Mouse (Mus musculus): Measurements from ENCODE around the gene Srrm2. TPM values are rescaled to one million over a fixed set of nuclear protein-coding genes. Genes with fewer than 3 reads are reported as not detected.

The Srrm2 gene
- total and polyA plus RNA-seq, 3 experiments: 26.7 to 383 (median 90.4) TPM

- TF ChIP-seq SIN3A (IDR thresholded peaks at IDR 0.05; ENCODE audit: low read length) (peak; percentile 50; the same call in 1 of the 2 replicates), PAX5 (IDR thresholded peaks at IDR 0.05; ENCODE audit: low read length) (no peak), MAFK (IDR thresholded peaks at IDR 0.05; ENCODE audit: insufficient replicate concordance, low read length) (peak; percentile 82), JUN (IDR thresholded peaks at IDR 0.05; ENCODE audit: insufficient read depth, low read depth, low read length) (no peak), MYC (IDR thresholded peaks at IDR 0.05; ENCODE audit: low read depth, low read length) (peak; percentile 95), ZMIZ1 (IDR thresholded peaks at IDR 0.05; ENCODE audit: low read depth, low read length) (no peak), JUND (conservative IDR thresholded peaks at IDR 0.05; ENCODE audit: low read depth, low read length) (no peak), HCFC1 (IDR thresholded peaks at IDR 0.05; ENCODE audit: low read depth, low read length) (peak; percentile 22; the same call in 1 of the 2 replicates), ELF1 (IDR thresholded peaks at IDR 0.05; ENCODE audit: low read depth, low read length) (0 out of 2 replicates have a peak, but pooled peaks have one; percentile 52), NELFE (IDR thresholded peaks at IDR 0.05; ENCODE audit: low read depth, low read length) (no peak), BHLHE40 (IDR thresholded peaks at IDR 0.05; ENCODE audit: low read depth, low read length) (peak; percentile 98), EP300 (IDR thresholded peaks at IDR 0.05; ENCODE audit: low read length) (peak; percentile 60; the same call in 1 of the 2 replicates), GABPA (IDR thresholded peaks at IDR 0.05; ENCODE audit: insufficient replicate concordance, low read depth, low read length) (no peak), RAD21 (IDR thresholded peaks at IDR 0.05; ENCODE audit: low read depth, low read length) (no peak), CHD2 (IDR thresholded peaks at IDR 0.05; ENCODE audit: low read length) (peak; percentile 86), NRF1 (IDR thresholded peaks at IDR 0.05; ENCODE audit: low read depth, low read length) (no peak), E2F4 (IDR thresholded peaks at IDR 0.05; ENCODE audit: insufficient replicate concordance, low read depth, low read length) (no peak), ZKSCAN1 (IDR thresholded peaks at IDR 0.05; ENCODE audit: borderline replicate concordance, low read depth, low read length) (no peak), SMC3 (IDR thresholded peaks at IDR 0.05; ENCODE audit: low read depth, low read length) (no peak), USF2 (conservative IDR thresholded peaks at IDR 0.05; ENCODE audit: low read depth, low read length) (0 out of 2 replicates have a peak, but pooled peaks have one; percentile 23), MAZ (IDR thresholded peaks at IDR 0.05; ENCODE audit: low read depth, low read length) (no peak), MXI1 (IDR thresholded peaks at IDR 0.05; ENCODE audit: low read depth, low read length) (no peak), ZC3H11A (IDR thresholded peaks at IDR 0.05; ENCODE audit: low read depth, low read length) (no peak), ZNF384 (IDR thresholded peaks at IDR 0.05; ENCODE audit: low read depth, low read length) (no peak), UBTF (IDR thresholded peaks at IDR 0.05; ENCODE audit: low read depth, low read length) (no peak), TBP (conservative IDR thresholded peaks at IDR 0.05; ENCODE audit: low read depth, low read length) (no peak), MAX (IDR thresholded peaks at IDR 0.05; ENCODE audit: low read length) (peak; percentile 95), CTCF (conservative IDR thresholded peaks at IDR 0.05 in 1 of 2, IDR thresholded peaks at IDR 0.05 in 1 of 2; ENCODE audit: low read depth in 2 of 2, low read length in 2 of 2) (no peak), IRF4 (IDR thresholded peaks at IDR 0.05; ENCODE audit: low read depth, low read length) (peak; percentile 70), POLR2A (IDR thresholded peaks at IDR 0.05; ENCODE audit: low read depth, low read length) (no peak), RCOR1 (conservative IDR thresholded peaks at IDR 0.05; ENCODE audit: low read depth, low read length) (peak; percentile 45; the same call in 1 of the 2 replicates), CHD1 (IDR thresholded peaks at IDR 0.05; ENCODE audit: low read depth, low read length) (no peak), MEF2A (IDR thresholded peaks at IDR 0.05; ENCODE audit: borderline replicate concordance, low read depth, low read length) (no peak), POLR2AphosphoS2 (IDR thresholded peaks at IDR 0.05; ENCODE audit: low read depth, low read length) (no peak), USF1 (IDR thresholded peaks at IDR 0.05; ENCODE audit: low read depth, low read length) (peak; percentile 31), ETS1 (conservative IDR thresholded peaks at IDR 0.05; ENCODE audit: low read depth, low read length) (peak; percentile 66), KAT2A (IDR thresholded peaks at IDR 0.05; ENCODE audit: insufficient replicate concordance, low read length) (no peak), TCF12 (IDR thresholded peaks at IDR 0.05; ENCODE audit: low read depth, low read length) (no peak)
- dilution Hi-C loops (cut with MboI; ENCODE audit: extremely low pct_ligation_motif_present, extremely low pct_unique_long_range_greater_than_20kb, low sequenced_read_pairs): no loop called here
- in situ Hi-C loops (cut with MboI; ENCODE audit: low pct_ligation_motif_present, low pct_unique_long_range_greater_than_20kb, low sequenced_read_pairs): no loop called here
- Histone ChIP-seq H3K27ac (ENCODE audit: insufficient read depth, low read depth) (no peak overlapping the region), H3K4me2 (ENCODE audit: insufficient read depth, low read depth, poor library complexity, severe bottlenecking) (peak overlapping the region; percentile 72), H3K9ac (ENCODE audit: insufficient read depth, low read depth) (no peak overlapping the region), H3K9me3 (replicated peaks; ENCODE audit: low read length) (no peaks in the 10 kb centered on the region), H3K27me3 (replicated peaks) (peaks cover 30% of the 10 kb centered on the region), H3K4me3 (replicated peaks in 1 of 3; ENCODE audit: low read depth in 2 of 3, low read length in 2 of 3, poor library complexity in 1 of 3) (no peak overlapping the region), H3K4me1 (ENCODE audit: control insufficient read depth in 1 of 2, insufficient read depth in 2 of 2) (peaks cover 32 to 55% of the 10 kb centered on the region in 2 experiments), H3K79me2 (replicated peaks; ENCODE audit: control insufficient read depth, extremely low read depth, insufficient read depth, poor library complexity, severe bottlenecking) (no peaks in the 10 kb centered on the region), H3K36me3 (replicated peaks in 1 of 2; ENCODE audit: control insufficient read depth in 1 of 2, insufficient read depth in 1 of 2, low read length in 1 of 2) (peaks cover 15 to 26% of the 10 kb centered on the region in 2 experiments)
- DNase-seq (ENCODE audit: extremely low read depth): peak; percentile 64
These were observed 42.3 kb upstream of the Srrm2 start for GRCm38 (mm10) chr17:23748026-23748425.

Data from CH12.LX (cell line).